ENCODE assay signal across 9 mouse cellular contexts in genomic region chr16:55321542-55322514, GRCm38 (mm10). TPM values are rescaled to one million over a fixed set of nuclear protein-coding genes. Genes with fewer than 3 reads are reported as not detected.
A peak's percentile ranks its signal among the peaks of the same experiment; 100 is the strongest.
DNase-seq lines count a peak whose midpoint lies in the region; ATAC-seq lines count a peak whose summit lies in the region.
"Had no signal": no experiment of that assay in that cellular context is flagged by ENCODE, and none has a peak within 500 bp of the region (broad histone marks: within the 10 kb centered on the region; RNA-seq: fewer than 3 reads in every experiment).

No protein-coding gene starts in this region.

- H3K27me3 ChIP-seq in forebrain, embryonic 13.5 days: no peaks in the 10 kb centered on the region
- H3K27me3 ChIP-seq in midbrain, embryonic 11.5 days (ENCODE audit: control insufficient read depth, insufficient read depth, low read length): peaks cover 4% of the 10 kb centered on the region; the same call in 1 of the 2 replicates
- H3K27me3 ChIP-seq in stomach, embryonic 16.5 days (ENCODE audit: control insufficient read depth, insufficient read depth, low read length): no peaks in the 10 kb centered on the region

- H3K27ac ChIP-seq in forebrain, embryonic 13.5 days: peak overlapping the region; percentile 74
- H3K27ac ChIP-seq in midbrain, embryonic 11.5 days (ENCODE audit: low read depth, low read length): no peak overlapping the region
- H3K27ac ChIP-seq in stomach, embryonic 16.5 days (ENCODE audit: low read length): no peak overlapping the region

- peaks cover 9% of the 10 kb centered on the region; the same call in 1 of the 2 replicates for H3K4me1 ChIP-seq in forebrain, embryonic 13.5 days
- no peaks in the 10 kb centered on the region for H3K4me1 ChIP-seq in midbrain, embryonic 11.5 days (ENCODE audit: control insufficient read depth, insufficient read depth, low read length)
- no peaks in the 10 kb centered on the region for H3K4me1 ChIP-seq in stomach, embryonic 16.5 days (ENCODE audit: control insufficient read depth, insufficient read depth, low read length)

- no peak overlapping the region for H3K9ac ChIP-seq in forebrain, embryonic 13.5 days
- H3K9ac ChIP-seq in midbrain, embryonic 11.5 days (ENCODE audit: low read length): no peak overlapping the region
- no peak overlapping the region for H3K9ac ChIP-seq in stomach, embryonic 16.5 days (ENCODE audit: low read length)

- H3K4me3 ChIP-seq in forebrain, embryonic 13.5 days: no peak overlapping the region
- H3K4me3 ChIP-seq in midbrain, embryonic 11.5 days (ENCODE audit: low read depth, low read length): no peak overlapping the region
- H3K4me3 ChIP-seq in stomach, embryonic 16.5 days (replicated peaks; ENCODE audit: low read length): no peak overlapping the region

- WGBS in forebrain, embryonic 13.5 days: 47% methylated on average over 8 of the region's 8 CpGs
- WGBS in midbrain, embryonic 11.5 days: 51% methylated on average over 8 of the region's 8 CpGs
- WGBS in stomach, embryonic 16.5 days: 44% methylated on average over 8 of the region's 8 CpGs

- peak; percentile 65 for DNase-seq in embryo, embryonic 11 days
- peak; percentile 94 for DNase-seq in layer of hippocampus, adult 9-11 months
- peak; percentile 88 for DNase-seq in midbrain, embryonic 11.5 days (ENCODE audit: low spot score, missing footprints)
- DNase-seq in testis, postnatal 10 days (ENCODE audit: low spot score): no peak
- no peak for DNase-seq in MN1 (ENCODE audit: low spot score)
- DNase-seq in thymus, postnatal 10 days (ENCODE audit: low spot score in 2 of 2): no peak

- H3K9me3 ChIP-seq in forebrain, embryonic 13.5 days (replicated peaks): no peaks in the 10 kb centered on the region
- no peaks in the 10 kb centered on the region for H3K9me3 ChIP-seq in midbrain, embryonic 11.5 days (ENCODE audit: control insufficient read depth, low read length)
- no peaks in the 10 kb centered on the region for H3K9me3 ChIP-seq in stomach, embryonic 16.5 days (replicated peaks; ENCODE audit: control insufficient read depth, low read length)

- no peaks in the 10 kb centered on the region for H3K36me3 ChIP-seq in forebrain, embryonic 13.5 days (ENCODE audit: poor library complexity, severe bottlenecking)
- no peaks in the 10 kb centered on the region for H3K36me3 ChIP-seq in midbrain, embryonic 11.5 days (ENCODE audit: control insufficient read depth, insufficient read depth, low read length)
- H3K36me3 ChIP-seq in stomach, embryonic 16.5 days (ENCODE audit: control insufficient read depth, insufficient read depth, low read length): no peaks in the 10 kb centered on the region

- no peak overlapping the region for H3K4me2 ChIP-seq in forebrain, embryonic 13.5 days
- H3K4me2 ChIP-seq in midbrain, embryonic 11.5 days: no peak overlapping the region
- H3K4me2 ChIP-seq in stomach, embryonic 16.5 days (ENCODE audit: low read depth, low read length): no peak overlapping the region

- ATAC-seq in forebrain, embryonic 13.5 days: peak; percentile 100
- ATAC-seq in midbrain, embryonic 11.5 days (ENCODE audit: low FRiP score): peak; percentile 99
- peak; percentile 86 for ATAC-seq in stomach, embryonic 16.5 days (ENCODE audit: insufficient read depth, low FRiP score)

RNA-seq across cellular contexts. Expression of gene Zpld1, which starts 24.0 kb away (rescaled TPM):
- 0.36 and 0.49 TPM in 2 replicates for polyA plus RNA-seq in forebrain, embryonic 13.5 days (2015; fragmentation: Nextera tagmentation; extraction: Ambion mirVana)
- 0.11 and 0.41 TPM in 2 replicates for polyA plus RNA-seq in midbrain, embryonic 11.5 days (2014; fragmentation: Nextera tagmentation; extraction: Ambion mirVana)
- polyA plus RNA-seq in stomach, embryonic 16.5 days (2015; fragmentation: Nextera tagmentation; extraction: Ambion mirVana): 0.61 and 0.66 TPM in 2 replicates
- polyA plus RNA-seq: small intestine, adult 2 months had no signal

Comparison
In these comparisons a context has a peak if more than half of its experiments do, and no peak if none do; other contexts are left out.
1. DNase-seq: peak in embryo, embryonic 11 days (single experiment), layer of hippocampus, adult 9-11 months (single experiment) and midbrain, embryonic 11.5 days (single experiment); none in testis, postnatal 10 days (single experiment), MN1 (single experiment) and thymus, postnatal 10 days (0 of 2).
2. Peak in every context shown above with its lines, with median percentiles within 50 percentile points of each other: ATAC-seq.